8 mouse cellular contexts compared by ENCODE assay signal in genomic region chr6:88840791-88841513, GRCm38 (mm10). TPM values are rescaled to one million over a fixed set of nuclear protein-coding genes. Genes with fewer than 3 reads are reported as not detected.
DNase-seq lines count a peak whose midpoint lies in the region; ATAC-seq and TF ChIP-seq lines count a peak whose summit lies in the region.

No protein-coding gene starts in this region.

- ATAC-seq in heart, embryonic 14.5 days (ENCODE audit: insufficient number of reproducible peaks, insufficient read depth, low FRiP score, low read depth) = no peak
- ATAC-seq in hindbrain, embryonic 12.5 days (ENCODE audit: low FRiP score) = no peak; the same call in 1 of the 2 replicates
- ATAC-seq in midbrain, embryonic 14.5 days (ENCODE audit: low FRiP score, low TSS enrichment) = no peak

- peak overlapping the region; percentile 88 for H3K9ac ChIP-seq in heart, embryonic 14.5 days (ENCODE audit: low read length)
- peak overlapping the region; percentile 84 for H3K9ac ChIP-seq in hindbrain, embryonic 12.5 days
- peak overlapping the region; percentile 74 for H3K9ac ChIP-seq in midbrain, embryonic 14.5 days (replicated peaks; ENCODE audit: low read length)

- no peaks in the 10 kb centered on the region for H3K27me3 ChIP-seq in heart, embryonic 14.5 days (ENCODE audit: control insufficient read depth, insufficient read depth, low read length)
- no peaks in the 10 kb centered on the region for H3K27me3 ChIP-seq in hindbrain, embryonic 12.5 days
- no peaks in the 10 kb centered on the region for H3K27me3 ChIP-seq in midbrain, embryonic 14.5 days (ENCODE audit: control insufficient read depth, insufficient read depth, low read length)

- TF ChIP-seq CTCF in bone marrow macrophage, adult 2 months (IDR thresholded peaks at IDR 0.05; ENCODE audit: low read depth, low read length) = no peak

- 52% methylated on average over 9 of the region's 9 CpGs for WGBS in heart, embryonic 14.5 days
- WGBS in hindbrain, embryonic 12.5 days = 52% methylated on average over 9 of the region's 9 CpGs
- 54% methylated on average over 9 of the region's 9 CpGs for WGBS in midbrain, embryonic 14.5 days

- H3K27ac ChIP-seq in heart, embryonic 14.5 days (replicated peaks in 1 of 2; ENCODE audit: control insufficient read depth in 1 of 2, insufficient read depth in 1 of 2, low read depth in 2 of 2, low read length in 2 of 2) = peak overlapping the region; percentile 73 to 88
- H3K27ac ChIP-seq in bone marrow macrophage, adult 2 months (ENCODE audit: insufficient read depth, low read depth, low read length) = peak overlapping the region; percentile 59
- H3K27ac ChIP-seq in hindbrain, embryonic 12.5 days = peak overlapping the region; percentile 90
- peak overlapping the region; percentile 84 for H3K27ac ChIP-seq in midbrain, embryonic 14.5 days (replicated peaks; ENCODE audit: low read depth, low read length)

- no peak for TF ChIP-seq POLR2A in bone marrow macrophage, adult 2 months (IDR thresholded peaks at IDR 0.05; ENCODE audit: borderline replicate concordance, low read depth, low read length)

- H3K36me3 ChIP-seq in heart, embryonic 14.5 days (ENCODE audit: control insufficient read depth, insufficient read depth, low read length) = peaks cover 43% of the 10 kb centered on the region
- H3K36me3 ChIP-seq in hindbrain, embryonic 12.5 days = peaks cover 55% of the 10 kb centered on the region
- H3K36me3 ChIP-seq in midbrain, embryonic 14.5 days (ENCODE audit: control insufficient read depth, insufficient read depth, low read length) = peaks cover 64% of the 10 kb centered on the region

- peaks cover 12 to 19% of the 10 kb centered on the region in 2 experiments for H3K4me1 ChIP-seq in heart, embryonic 14.5 days (ENCODE audit: control insufficient read depth in 2 of 2, insufficient read depth in 2 of 2, low read length in 2 of 2)
- peaks cover 26% of the 10 kb centered on the region for H3K4me1 ChIP-seq in bone marrow macrophage, adult 2 months (ENCODE audit: control insufficient read depth, insufficient read depth, low read length)
- peaks cover 25% of the 10 kb centered on the region for H3K4me1 ChIP-seq in hindbrain, embryonic 12.5 days
- peaks cover 10% of the 10 kb centered on the region for H3K4me1 ChIP-seq in midbrain, embryonic 14.5 days (ENCODE audit: control insufficient read depth, insufficient read depth, low read length)

- peak overlapping the region; percentile 86 for H3K4me2 ChIP-seq in heart, embryonic 14.5 days (ENCODE audit: low read length)
- H3K4me2 ChIP-seq in hindbrain, embryonic 12.5 days (replicated peaks) = peak overlapping the region; percentile 80
- H3K4me2 ChIP-seq in midbrain, embryonic 14.5 days (ENCODE audit: low read length) = peak overlapping the region; percentile 88

- H3K4me3 ChIP-seq in heart, embryonic 14.5 days (ENCODE audit: control insufficient read depth in 1 of 2, insufficient read depth in 1 of 2, low read depth in 1 of 2, low read length in 2 of 2) = peak overlapping the region; percentile 79 to 84
- H3K4me3 ChIP-seq in bone marrow macrophage, adult 2 months (ENCODE audit: insufficient read depth, low read length) = peak overlapping the region; percentile 72
- peak overlapping the region; percentile 76 for H3K4me3 ChIP-seq in hindbrain, embryonic 12.5 days
- peak overlapping the region; percentile 74 for H3K4me3 ChIP-seq in midbrain, embryonic 14.5 days (replicated peaks; ENCODE audit: low read depth, low read length)

- H3K9me3 ChIP-seq in heart, embryonic 14.5 days (ENCODE audit: control insufficient read depth, low read length) = no peaks in the 10 kb centered on the region
- H3K9me3 ChIP-seq in hindbrain, embryonic 12.5 days (replicated peaks) = no peaks in the 10 kb centered on the region
- no peaks in the 10 kb centered on the region for H3K9me3 ChIP-seq in midbrain, embryonic 14.5 days (ENCODE audit: control insufficient read depth, low read length)

- no peak for DNase-seq in heart, adult 9 months (ENCODE audit: low spot score in 2 of 2)
- no peak for DNase-seq in midbrain, embryonic 14.5 days
- DNase-seq in urinary bladder, postnatal 14 days (ENCODE audit: low spot score) = no peak
- no peak for DNase-seq in spleen, adult 12 weeks (ENCODE audit: low spot score)
- DNase-seq in right cerebral cortex, postnatal 10 days (ENCODE audit: low spot score in 2 of 2) = no peak

RNA-seq across cellular contexts. Expression of gene Abtb1, which starts 0.8 kb away (rescaled TPM):
- 20.9 and 22.3 TPM in 2 replicates for polyA plus RNA-seq in heart, embryonic 14.5 days (2014; fragmentation: Nextera tagmentation; extraction: Ambion mirVana)
- polyA plus RNA-seq in bone marrow macrophage, adult 2 months (2012; ENCODE audit: insufficient read depth, insufficient read length, missing spikeins) = 33.6 and 40.7 TPM in 2 replicates
- polyA plus RNA-seq in hindbrain, embryonic 12.5 days (2016; fragmentation: Nextera tagmentation; extraction: Ambion mirVana) = 32.1 and 36.1 TPM in 2 replicates
- polyA plus RNA-seq in midbrain, embryonic 14.5 days (2014; fragmentation: Nextera tagmentation; extraction: Ambion mirVana) = 30.1 and 41.7 TPM in 2 replicates

RNA-seq across cellular contexts. Expression of gene Podxl2, which starts 33.9 kb away (rescaled TPM):
- polyA plus RNA-seq in heart, embryonic 14.5 days (2014; fragmentation: Nextera tagmentation; extraction: Ambion mirVana) = 49.9 and 51.6 TPM in 2 replicates
- polyA plus RNA-seq in bone marrow macrophage, adult 2 months (2012; ENCODE audit: insufficient read depth, insufficient read length, missing spikeins) = 1.9 TPM in 1 of 2 replicates, not detected in the other
- polyA plus RNA-seq in hindbrain, embryonic 12.5 days (2016; fragmentation: Nextera tagmentation; extraction: Ambion mirVana) = 386 and 391 TPM in 2 replicates
- polyA plus RNA-seq in midbrain, embryonic 14.5 days (2014; fragmentation: Nextera tagmentation; extraction: Ambion mirVana) = 525 and 630 TPM in 2 replicates

RNA-seq across cellular contexts. Expression of gene Mcm2, which starts 57.6 kb away (rescaled TPM):
- polyA plus RNA-seq in heart, embryonic 14.5 days (2014; fragmentation: Nextera tagmentation; extraction: Ambion mirVana) = 79.2 and 83.9 TPM in 2 replicates
- polyA plus RNA-seq in bone marrow macrophage, adult 2 months (2012; ENCODE audit: insufficient read depth, insufficient read length, missing spikeins) = 11.1 and 12.7 TPM in 2 replicates
- 119 and 130 TPM in 2 replicates for polyA plus RNA-seq in hindbrain, embryonic 12.5 days (2016; fragmentation: Nextera tagmentation; extraction: Ambion mirVana)
- 22.2 and 39.0 TPM in 2 replicates for polyA plus RNA-seq in midbrain, embryonic 14.5 days (2014; fragmentation: Nextera tagmentation; extraction: Ambion mirVana)

Comparison
In these comparisons a context has a peak if more than half of its experiments do, and no peak if none do; other contexts are left out.
1. RNA of gene Podxl2, which starts 33.9 kb away (polyA plus RNA-seq): 525 to 630 TPM in midbrain, embryonic 14.5 days, 386 to 391 TPM in hindbrain, embryonic 12.5 days and 49.9 to 51.6 TPM in heart, embryonic 14.5 days; 1.9 TPM in bone marrow macrophage, adult 2 months; every median in the first group is over 10 times any median in the second.
2. Peak in every context shown above with its lines, with median percentiles within 50 percentile points of each other: H3K27ac ChIP-seq, H3K4me2 ChIP-seq, H3K4me3 ChIP-seq and H3K9ac ChIP-seq.